Mouse (Mus musculus) liver, embryonic 14.5 days (tissue): ENCODE measurements around the gene A630095N17Rik. TPM values are rescaled to one million over a fixed set of nuclear protein-coding genes. Genes with fewer than 3 reads are reported as not detected.
A peak's percentile ranks its signal among the peaks of the same experiment; 100 is the strongest.

Experiments used
- ATAC-seq: fragments of 200-750 bp; cut with Nextera tagmentation; 2 replicates; pipeline ENCODE4 v1.8.0; 2017; ENCODE audit warnings: moderate number of reproducible peaks, mild to moderate bottlenecking, moderate library complexity; ENCODE audit not compliant: insufficient read depth
- DNase-seq, 3 experiments: peaks; one replicate each; pipeline ENCODE4 v3.0.0-alpha.2; 2012 to 2013; ENCODE audit warnings: low read depth in 3 of 3, low spot score in 3 of 3
- H3K27ac ChIP-seq: fragments of 300-500 bp; sonication (generic); 2 replicates; pipeline ENCODE4 v1.5.1; 2014; ENCODE audit warnings: moderate library complexity, mild to moderate bottlenecking, control low read depth, inconsistent platforms
- H3K27me3 ChIP-seq: fragments of 300-500 bp; sonication (generic); 2 replicates; pipeline ENCODE4 v1.6.1; 2014; ENCODE audit warnings: mild to moderate bottlenecking, low read length, moderate library complexity; ENCODE audit not compliant: control insufficient read depth, insufficient read depth
- H3K36me3 ChIP-seq: fragments of 300-500 bp; sonication (generic); replicated peaks from 2 replicates; pipeline ENCODE4 v1.6.1; 2014; ENCODE audit warnings: low read depth; ENCODE audit not compliant: control insufficient read depth, insufficient read depth
- H3K4me1 ChIP-seq, 2 experiments: fragments of 200-500 bp in 1 of 2; fragments of 300-500 bp in 1 of 2; sonication (generic) in 1 of 2; replicated peaks; 2 replicates each; pipeline ENCODE4 v1.6.1; 2012 to 2014; ENCODE audit warnings: antibody characterized with exemption in 1 of 2, inconsistent platforms in 1 of 2, low read length in 1 of 2; ENCODE audit not compliant: control insufficient read depth in 2 of 2, insufficient read depth in 2 of 2
- H3K4me2 ChIP-seq: fragments of 300-500 bp; sonication (generic); 2 replicates; pipeline ENCODE4 v1.6.1; 2014; ENCODE audit warnings: low read depth, mild to moderate bottlenecking, control low read depth, moderate library complexity
- H3K4me3 ChIP-seq, 2 experiments: fragments of 200-500 bp in 1 of 2; fragments of 300-500 bp in 1 of 2; sonication (generic) in 1 of 2; 2 replicates each; pipeline ENCODE4 v1.5.1; 2012 to 2014; ENCODE audit warnings: low read depth in 2 of 2, low read length in 2 of 2, mild to moderate bottlenecking in 2 of 2, control low read depth in 1 of 2, inconsistent platforms in 1 of 2, moderate library complexity in 1 of 2; ENCODE audit not compliant: insufficient read depth in 1 of 2
- H3K9ac ChIP-seq: fragments of 300-500 bp; sonication (generic); replicated peaks from 2 replicates; pipeline ENCODE4 v1.6.1; 2014; ENCODE audit warnings: mild to moderate bottlenecking, control low read depth, moderate library complexity
- H3K9me3 ChIP-seq: fragments of 300-500 bp; sonication (generic); 2 replicates; pipeline ENCODE4 v1.6.1; 2016; ENCODE audit warnings: low read length, mixed read lengths; ENCODE audit not compliant: control insufficient read depth
- CTCF ChIP-seq: IDR thresholded peaks from 2 replicates; pipeline ENCODE4 v1.5.1; 2016; ENCODE audit warnings: antibody characterized with exemption, low read depth, control low read depth
- EP300 ChIP-seq: IDR thresholded peaks from 2 replicates; pipeline ENCODE4 v1.6.1; 2016; ENCODE audit warnings: antibody characterized with exemption, low read depth
- WGBS: fragments of 180-500 bp; shearing (Covaris S2); extraction: QIAGEN DNeasy Blood & Tissue Kit; methylation state at CpG from one replicate; pipeline ENCODE4 v1.1.7; 2014; ENCODE audit not compliant: insufficient replicate concordance; 5-methylcytosine and 5-hydroxymethylcytosine counted together
- polyA plus RNA-seq, 2 experiments: library from polyadenylated mRNA; depleted of rRNA in 1 of 2; stranded (reverse) in 1 of 2; unstranded in 1 of 2; fragments of >200 nt; fragmentation: Nextera tagmentation in 1 of 2; extraction: Ambion mirVana in 1 of 2; gene quantifications; 2 replicates each; pipeline versions ENCODE4 v1.2.1 to v1.2.3; 2012 to 2014

The A630095N17Rik gene
- polyA plus RNA-seq, 2 experiments = 0.22 TPM; not detected in 1

DNA sequence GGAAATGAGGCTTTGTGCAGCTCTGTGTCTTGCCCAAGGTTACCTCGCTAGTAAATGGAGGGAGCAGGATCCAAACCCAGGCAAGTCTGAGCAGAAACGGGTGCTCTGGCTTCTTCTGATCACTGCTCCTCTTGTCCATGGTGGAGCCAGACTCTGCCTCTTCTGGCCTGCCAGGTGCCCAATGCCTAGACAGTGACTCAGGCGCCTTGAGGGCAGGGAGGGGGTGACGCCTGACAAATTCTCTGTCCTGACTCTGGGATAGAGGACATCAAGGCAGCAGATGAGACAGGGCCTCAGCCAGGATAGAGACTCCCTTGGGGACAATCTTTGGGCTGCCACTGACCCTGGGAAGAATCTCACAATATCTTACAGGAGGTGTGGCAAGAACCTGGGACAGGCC, 678 bp downstream of the A630095N17Rik start:
- Histone ChIP-seq H3K4me2 (no peak overlapping the region), H3K36me3 (no peaks in the 10 kb centered on the region), H3K27me3 (no peaks in the 10 kb centered on the region), H3K9me3 (no peaks in the 10 kb centered on the region), H3K9ac (no peak overlapping the region), H3K4me1 (peaks cover 38 to 61% of the 10 kb centered on the region in 2 experiments), H3K4me3 (no peak overlapping the region), H3K27ac (peak overlapping the region; percentile 10)
- ATAC-seq (no peak), DNase-seq (no peak)
- TF ChIP-seq CTCF = no peak
- no peak for TF ChIP-seq EP300
- WGBS = 56% methylated on average over 4 of the region's 4 CpGs

DNA sequence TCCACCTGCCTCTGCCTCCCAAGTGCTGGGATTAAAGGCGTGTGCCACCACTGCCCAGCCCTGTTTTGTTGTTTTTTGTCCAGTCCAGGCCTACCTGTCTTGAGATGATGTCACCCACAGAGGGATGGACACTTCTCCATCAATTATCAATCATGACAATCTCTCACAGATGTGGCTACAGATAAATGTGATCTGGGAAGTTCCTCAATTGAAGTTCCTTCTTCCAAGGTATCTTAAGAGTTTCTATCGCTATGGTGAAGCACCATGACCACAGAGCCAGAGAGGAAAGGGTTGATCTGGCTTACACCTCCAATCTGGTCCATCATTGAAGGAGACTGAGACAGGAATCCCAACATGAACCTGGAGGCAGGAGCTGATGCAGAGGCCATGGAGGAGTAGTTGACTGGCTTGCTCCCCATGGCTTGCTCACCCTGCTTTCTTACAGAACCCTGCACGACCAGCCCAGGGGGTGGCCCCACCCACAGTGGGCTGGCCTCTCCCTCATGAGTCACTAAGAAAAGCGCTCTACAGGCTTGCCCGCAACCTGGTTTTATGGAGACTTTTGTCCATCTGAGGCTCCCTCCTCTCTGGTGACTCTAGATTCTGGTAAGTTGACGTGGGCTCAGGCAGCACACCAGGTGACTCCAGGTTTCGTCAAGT, 1.4 kb downstream of the A630095N17Rik start:
- Histone ChIP-seq H3K9ac (no peak overlapping the region), H3K27ac (no peak overlapping the region), H3K27me3 (no peaks in the 10 kb centered on the region), H3K4me3 (no peak overlapping the region), H3K9me3 (no peaks in the 10 kb centered on the region), H3K4me2 (peak overlapping the region; percentile 27; the same call in 1 of the 2 replicates), H3K36me3 (no peaks in the 10 kb centered on the region), H3K4me1 (peaks cover 38 to 61% of the 10 kb centered on the region in 2 experiments)
- 54% methylated on average over 7 of the region's 7 CpGs for WGBS
- no peak for TF ChIP-seq EP300
- no peak for TF ChIP-seq CTCF
- no peak for DNase-seq
- ATAC-seq = peak; percentile 39; the same call in 1 of the 2 replicates

DNA sequence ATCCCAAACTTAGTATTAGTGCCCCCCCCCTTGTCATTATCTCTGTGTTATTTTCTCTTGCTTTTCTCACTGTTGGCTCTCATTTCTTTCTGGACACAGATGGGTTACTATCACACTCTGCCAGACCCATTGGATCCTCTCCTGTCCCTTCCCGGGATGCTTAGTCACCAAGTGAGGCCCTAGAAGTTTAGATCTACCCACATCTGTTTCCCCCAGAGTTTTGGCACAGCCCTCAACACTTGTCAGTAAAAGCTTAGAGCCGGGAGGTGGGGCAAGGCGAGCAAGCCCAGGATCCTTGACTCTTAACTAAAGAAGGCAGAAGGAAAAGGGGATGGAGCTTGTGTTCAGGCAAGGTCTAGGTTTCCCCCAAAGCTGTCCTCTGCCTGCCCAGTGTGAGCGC, 2.7 kb downstream of the A630095N17Rik start:
- Histone ChIP-seq H3K27me3 (no peaks in the 10 kb centered on the region), H3K4me3 (no peak overlapping the region), H3K36me3 (no peaks in the 10 kb centered on the region), H3K9me3 (no peaks in the 10 kb centered on the region), H3K4me2 (peak overlapping the region; percentile 47), H3K9ac (no peak overlapping the region; the same call in 1 of the 2 replicates), H3K27ac (peak overlapping the region; percentile 81), H3K4me1 (peaks cover 29 to 52% of the 10 kb centered on the region in 2 experiments)
- WGBS = 23% methylated on average over 4 of the region's 4 CpGs
- DNase-seq (peak in 1 of 3 experiments; percentile 55), ATAC-seq (peak; percentile 88)
- TF ChIP-seq CTCF (no peak), EP300 (peak; percentile 65)

DNA sequence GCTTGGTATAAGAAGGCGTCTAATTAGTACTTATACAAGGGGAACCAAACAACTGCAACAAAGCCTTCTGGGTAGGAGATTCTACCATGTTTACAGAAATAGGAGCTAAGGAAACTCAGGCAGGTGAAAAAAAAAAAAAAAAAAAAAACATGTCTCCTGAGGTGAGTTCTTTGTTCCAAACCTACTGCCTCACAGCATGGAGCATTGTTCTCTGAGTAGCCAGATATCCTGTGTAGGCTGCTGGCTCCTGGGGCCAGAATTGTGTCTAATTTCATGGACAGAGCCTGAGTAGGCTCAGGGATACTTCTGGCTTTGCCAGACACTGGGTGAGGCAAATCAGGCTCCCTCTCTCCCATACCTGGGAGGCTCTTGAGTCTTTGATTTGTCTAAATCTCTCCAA, 4.2 kb downstream of the A630095N17Rik start:
- peaks cover 29 to 51% of the 10 kb centered on the region in 2 experiments for H3K4me1 ChIP-seq
- no peak overlapping the region for H3K4me2 ChIP-seq
- no peaks in the 10 kb centered on the region for H3K36me3 ChIP-seq
- no peak overlapping the region for H3K27ac ChIP-seq
- H3K4me3 ChIP-seq = no peak overlapping the region
- 85% methylated on average over 1 of the region's 1 CpGs for WGBS
- ATAC-seq (no peak), DNase-seq (no peak)
- no peak overlapping the region for H3K9ac ChIP-seq
- H3K9me3 ChIP-seq = no peaks in the 10 kb centered on the region
- no peaks in the 10 kb centered on the region for H3K27me3 ChIP-seq
- TF ChIP-seq CTCF (no peak), EP300 (no peak)

DNA sequence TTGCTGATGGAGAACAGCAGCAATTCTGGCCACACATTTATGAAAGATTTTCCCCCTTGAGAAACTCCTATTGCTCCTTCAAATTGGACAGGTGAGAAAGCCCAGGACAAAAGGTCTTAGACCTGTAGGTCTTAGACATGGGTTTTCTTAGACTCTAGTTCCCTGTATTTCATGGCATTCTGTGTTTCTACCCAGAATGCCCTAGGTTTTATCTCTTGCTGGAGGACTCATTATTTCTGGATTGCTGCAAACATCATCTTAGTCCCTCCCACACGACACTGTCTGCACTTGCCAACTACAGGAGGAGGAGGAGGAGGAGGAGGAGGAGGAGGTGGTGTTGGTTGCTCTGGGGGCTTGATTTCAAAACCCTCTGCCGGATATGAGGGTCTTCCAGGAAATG, 5.8 kb downstream of the A630095N17Rik start:
- Histone ChIP-seq H3K9me3 (no peaks in the 10 kb centered on the region), H3K27me3 (no peaks in the 10 kb centered on the region), H3K4me2 (no peak overlapping the region), H3K9ac (no peak overlapping the region), H3K36me3 (no peaks in the 10 kb centered on the region), H3K27ac (no peak overlapping the region), H3K4me1 (peaks cover 21 to 42% of the 10 kb centered on the region in 2 experiments), H3K4me3 (no peak overlapping the region)
- TF ChIP-seq EP300 (no peak), CTCF (no peak)
- WGBS = 42% methylated on average over 2 of the region's 2 CpGs
- DNase-seq (no peak), ATAC-seq (no peak)
